Mouse (Mus musculus) testis, adult 2 months (tissue): ENCODE data around the gene Panx3.

Experiments used
- CTCF ChIP-seq: fragments of 200-500 bp; IDR thresholded peaks from 2 replicates; pipeline ENCODE4 v1.5.1; 2012; ENCODE audit warnings: low read depth, mild to moderate bottlenecking, inconsistent platforms, low read length, moderate library complexity; ENCODE audit not compliant: control insufficient read depth, insufficient read depth, insufficient replicate concordance
- POLR2A ChIP-seq: fragments of 200-500 bp; IDR thresholded peaks from 2 replicates; pipeline ENCODE4 v1.6.1; 2012; ENCODE audit warnings: low read depth, mild to moderate bottlenecking, inconsistent platforms, low read length, moderate library complexity; ENCODE audit not compliant: control insufficient read depth

- TF ChIP-seq CTCF (no peak), POLR2A (no peak)
Measured at GRCm38 (mm10) chr9:37625641-37626040, 43.4 kb downstream of the Panx3 start.
